Mouse (Mus musculus): ENCODE measurements around the gene Atp8b3. TPM values are rescaled to one million over a fixed set of nuclear protein-coding genes. Genes with fewer than 3 reads are reported as not detected.

Atp8b3 gene
- total RNA-seq, 4 experiments from 2014 or later, result 0.11 to 1.2 (median 0.17) TPM

DNA sequence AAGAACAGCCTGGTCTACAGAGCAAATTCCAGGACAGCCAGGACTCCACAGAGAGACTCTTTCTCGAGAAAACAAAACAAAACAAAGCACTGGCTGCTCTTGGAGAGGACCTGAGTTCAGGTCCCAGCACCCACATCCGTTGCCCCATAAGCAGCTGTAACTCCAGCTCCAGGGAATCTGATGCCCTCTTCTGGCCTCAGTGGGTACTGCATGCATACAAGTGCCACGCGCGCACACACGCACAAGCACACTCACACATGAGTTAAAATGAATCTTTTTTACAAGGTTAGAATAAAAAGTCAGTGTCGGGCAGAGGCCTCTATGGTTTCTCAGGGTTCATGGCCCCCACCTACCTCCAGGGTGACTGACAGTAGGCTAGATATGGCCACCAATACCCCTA lies 15.6 kb downstream of the Atp8b3 start:
- no peak for DNase-seq (ENCODE audit: low spot score in 2 of 2)

DNA sequence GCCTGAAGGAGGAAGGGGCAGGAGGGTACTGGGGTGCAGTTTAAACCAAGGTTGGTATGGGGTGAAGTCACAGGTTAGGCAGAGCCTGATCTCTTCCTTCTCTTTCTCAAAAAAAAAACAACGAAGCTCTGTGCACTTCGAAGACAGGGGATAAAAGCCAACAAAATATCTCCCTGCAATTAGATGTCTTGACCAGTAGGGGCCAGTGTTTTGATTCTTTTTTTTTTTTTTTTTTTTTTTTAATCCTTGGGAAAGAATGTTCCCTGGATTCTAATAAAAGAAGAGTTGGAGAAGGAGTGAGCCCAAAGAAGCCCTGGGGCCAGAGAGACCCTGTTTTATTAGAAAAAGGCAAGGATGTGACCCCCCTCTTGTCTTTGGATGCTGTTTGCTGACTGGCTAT lies 19.6 kb downstream of the Atp8b3 start:
- DNase-seq (ENCODE audit: low spot score in 2 of 2), result no peak

- no peak for DNase-seq (ENCODE audit: low spot score in 2 of 2)
Measured at GRCm38 (mm10) chr10:80513739-80514138, 25.2 kb downstream of the Atp8b3 start.

DNA sequence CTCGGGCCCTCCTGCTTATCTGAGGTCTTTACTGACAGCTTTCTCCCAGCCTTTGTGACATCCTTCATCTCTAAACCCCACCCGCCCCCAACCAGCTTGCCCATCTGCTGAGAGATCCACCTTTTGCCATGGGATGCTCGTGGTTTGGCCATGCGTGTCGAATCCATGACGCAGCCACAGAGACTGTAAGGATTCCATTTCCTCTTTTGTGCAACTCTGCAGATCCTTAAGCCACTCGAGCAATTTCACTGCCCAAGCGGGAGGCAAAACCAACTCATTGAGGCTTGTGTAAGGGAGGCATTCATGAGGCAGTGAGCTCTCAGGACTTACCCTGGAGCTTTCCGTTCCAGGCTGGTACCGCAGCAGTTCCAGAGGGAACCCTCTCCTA lies 28.7 kb downstream of the Atp8b3 start:
- no peak for DNase-seq (ENCODE audit: low spot score in 2 of 2)

GRCm38 (mm10) chr10:80509412-80510272 lies 29.3 kb downstream of the Atp8b3 start:
- peak; percentile 39 to 70 for DNase-seq (ENCODE audit: low spot score in 2 of 2)

GRCm38 (mm10) chr10:80506222-80506621 lies 32.7 kb downstream of the Atp8b3 start:
- peak in 1 of 2 experiments; percentile 41 for DNase-seq (ENCODE audit: low spot score in 2 of 2)

DNA sequence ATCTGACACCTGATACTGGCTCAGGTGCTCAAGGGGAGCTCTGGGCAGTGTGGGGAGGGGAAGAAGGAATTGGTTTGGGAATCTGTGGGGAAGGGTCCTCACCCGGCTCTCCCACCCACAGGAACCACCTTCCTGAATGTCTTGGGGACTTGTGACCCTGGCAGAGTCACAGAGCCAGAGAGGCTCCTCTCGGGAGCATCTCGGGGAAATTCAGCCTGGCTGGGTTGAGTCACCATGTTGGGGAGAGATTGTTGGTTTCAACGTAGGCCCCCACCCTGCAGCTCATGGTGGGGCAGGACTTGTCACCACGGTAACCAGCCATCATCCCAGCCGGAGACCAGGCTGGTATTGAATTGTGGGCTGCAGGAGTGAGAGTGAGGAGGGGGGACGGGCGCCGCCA lies 34.2 kb downstream of the Atp8b3 start:
- no peak for DNase-seq (ENCODE audit: low spot score in 2 of 2)

DNA sequence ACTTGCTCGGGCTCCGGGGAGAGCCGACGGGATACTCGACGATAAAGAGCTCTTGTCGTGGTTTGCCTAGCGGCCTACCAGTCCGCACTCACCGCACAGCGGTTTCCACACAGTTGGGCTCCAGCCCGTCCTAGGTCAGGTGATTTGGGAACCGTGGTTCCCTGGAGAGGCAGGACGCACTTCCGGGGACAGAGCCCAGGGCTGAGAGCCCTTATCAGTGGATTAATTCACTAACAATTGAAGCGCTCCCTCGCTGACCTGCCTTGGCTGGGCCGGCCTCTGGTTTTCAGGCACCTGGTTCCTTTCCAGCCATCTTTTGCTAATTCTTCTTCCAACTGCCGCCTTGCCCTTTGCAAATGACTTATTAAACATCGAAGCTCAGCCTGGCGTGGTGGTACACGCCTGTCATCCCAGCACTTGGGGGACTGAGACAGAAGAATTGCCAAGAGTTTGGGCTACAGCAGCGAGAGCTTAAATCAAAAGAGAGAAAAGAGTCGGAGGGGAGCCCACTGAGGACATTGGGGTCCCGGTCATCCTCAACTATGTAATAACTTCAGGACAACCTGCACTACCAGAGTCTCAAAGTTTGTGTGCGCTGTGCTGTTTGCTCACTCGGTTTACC lies 35.2 kb downstream of the Atp8b3 start:
- DNase-seq (ENCODE audit: low spot score in 2 of 2), result no peak

- no peak for DNase-seq (ENCODE audit: low spot score in 2 of 2)
Measured at GRCm38 (mm10) chr10:80502819-80503314, 36.1 kb downstream of the Atp8b3 start.

DNA sequence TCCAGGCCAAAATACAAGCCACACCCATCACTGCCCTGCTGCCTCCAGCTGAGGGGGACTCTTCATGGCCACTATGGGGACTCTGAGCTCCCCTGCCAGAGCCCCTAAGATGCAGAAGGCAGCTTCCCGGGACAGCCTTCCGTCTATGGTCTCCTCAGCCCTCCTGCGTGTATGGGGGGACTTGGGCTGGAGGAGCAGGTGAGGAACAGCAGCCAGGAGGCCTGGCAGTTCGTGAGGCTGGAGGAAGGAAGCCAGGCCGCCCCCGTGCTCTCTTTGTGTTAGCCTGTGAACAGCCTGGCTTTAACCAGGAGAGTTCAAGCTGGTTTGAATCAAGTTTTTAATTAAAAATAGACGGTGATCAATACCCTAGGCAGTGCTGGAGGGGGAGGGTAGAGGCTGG lies 36.6 kb downstream of the Atp8b3 start:
- DNase-seq (ENCODE audit: low spot score in 2 of 2), result no peak

GRCm38 (mm10) chr10:80496421-80496820 lies 42.5 kb downstream of the Atp8b3 start:
- DNase-seq (ENCODE audit: low spot score in 2 of 2), result no peak

DNA sequence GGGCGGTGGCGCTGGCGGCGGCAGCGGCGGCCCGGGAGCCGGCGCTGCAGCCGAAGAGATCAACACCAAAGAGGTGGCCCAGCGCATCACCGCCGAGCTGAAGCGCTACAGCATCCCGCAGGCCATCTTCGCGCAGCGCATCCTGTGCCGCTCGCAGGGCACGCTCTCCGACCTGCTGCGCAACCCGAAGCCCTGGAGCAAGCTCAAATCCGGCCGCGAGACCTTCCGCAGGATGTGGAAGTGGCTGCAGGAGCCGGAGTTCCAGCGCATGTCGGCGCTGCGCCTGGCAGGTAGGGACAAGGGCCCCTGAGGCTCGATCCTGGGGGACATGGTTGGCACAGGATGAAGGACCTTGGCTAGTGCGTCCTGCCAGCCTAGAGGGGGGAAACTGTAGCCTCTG lies 43.0 kb downstream of the Atp8b3 start:
- DNase-seq (ENCODE audit: low spot score in 2 of 2), result no peak

DNA sequence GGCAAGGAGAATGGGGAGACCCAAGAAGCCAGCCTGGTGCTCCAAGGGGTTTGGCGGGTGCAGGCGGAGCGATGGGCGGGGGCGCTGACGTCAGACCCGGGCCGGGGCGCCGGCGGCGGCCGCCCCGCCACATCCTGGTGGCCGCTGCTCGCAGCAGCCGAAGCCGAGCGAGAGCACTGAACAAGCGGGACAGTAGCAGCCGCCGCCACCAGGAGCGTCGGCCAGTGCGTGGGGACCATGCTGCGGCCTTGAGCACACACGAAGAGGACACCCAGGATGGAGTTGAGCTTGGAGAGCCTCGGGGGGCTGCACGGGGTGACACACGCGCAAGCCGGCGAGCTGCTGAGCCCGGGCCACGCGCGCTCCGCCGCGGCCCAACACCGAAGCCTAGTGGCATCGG lies 44.2 kb downstream of the Atp8b3 start, which contains the start of gene Onecut3:
Onecut3 (plus strand) TSS at position 104 of the 400 bp plus-strand sequence.
- DNase-seq (ENCODE audit: low spot score in 2 of 2), result no peak

DNA sequence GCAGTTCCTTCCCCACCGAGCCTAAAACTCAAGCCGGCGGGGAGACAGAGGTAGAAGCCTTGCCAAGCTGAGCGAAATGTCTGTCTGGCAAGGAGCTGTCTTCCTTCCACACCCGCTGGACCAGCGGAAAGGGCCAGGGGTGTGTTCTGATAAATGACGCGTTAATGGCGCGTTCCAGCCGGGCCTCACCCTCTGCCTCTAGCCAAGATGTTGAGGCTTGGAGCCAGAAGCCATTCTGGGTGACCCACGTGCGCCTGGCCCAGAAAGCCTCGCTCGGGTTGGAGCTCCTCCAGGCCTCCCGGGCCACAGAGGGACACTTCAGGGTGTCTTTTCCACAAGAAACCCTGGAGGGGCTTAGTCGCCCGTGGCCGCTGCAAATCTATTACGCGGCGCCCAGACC lies 48.9 kb downstream of the Atp8b3 start:
- DNase-seq (ENCODE audit: low spot score in 2 of 2), result no peak

GRCm38 (mm10) chr10:80486862-80487379 lies 52.0 kb downstream of the Atp8b3 start:
- no peak for DNase-seq (ENCODE audit: low spot score in 2 of 2)

- DNase-seq (ENCODE audit: low spot score in 2 of 2), result no peak
Measured at GRCm38 (mm10) chr10:80481002-80481401, 57.9 kb downstream of the Atp8b3 start.

- DNase-seq (ENCODE audit: low spot score in 2 of 2), result no peak
Measured at GRCm38 (mm10) chr10:80478531-80478930, 60.4 kb downstream of the Atp8b3 start.

- peak; percentile 70 to 84 for DNase-seq (ENCODE audit: low spot score in 2 of 2)
Measured at GRCm38 (mm10) chr10:80475290-80475959, 63.5 kb downstream of the Atp8b3 start.

All from layer of hippocampus, adult 8-10 months (tissue).